Mouse (Mus musculus) bone marrow macrophage, adult 2 months (primary cell): ENCODE results near the gene Ccdc38. TPM values are rescaled to one million over a fixed set of nuclear protein-coding genes. Genes with fewer than 3 reads are reported as not detected.

Experiments used
- H3K27ac ChIP-seq: 2 replicates; pipeline ENCODE4 v1.5.1; 2012; ENCODE audit warnings: low read depth, low read length; ENCODE audit not compliant: insufficient read depth
- H3K4me1 ChIP-seq: 2 replicates; pipeline ENCODE4 v1.6.1; 2012; ENCODE audit warnings: low read length; ENCODE audit not compliant: control insufficient read depth, insufficient read depth
- H3K4me3 ChIP-seq: 2 replicates; pipeline ENCODE4 v1.5.1; 2012; ENCODE audit warnings: mild to moderate bottlenecking, low read length, moderate library complexity; ENCODE audit not compliant: insufficient read depth
- CTCF ChIP-seq: IDR thresholded peaks from 2 replicates; pipeline ENCODE4 v1.5.1; 2012; ENCODE audit warnings: low read depth, mild to moderate bottlenecking, low read length, moderate library complexity
- POLR2A ChIP-seq: IDR thresholded peaks from 2 replicates; pipeline ENCODE4 v1.6.1; 2012; ENCODE audit warnings: mild to moderate bottlenecking, low read depth, low read length, borderline replicate concordance
- polyA plus RNA-seq: library from polyadenylated mRNA; stranded (reverse); fragments of >200 nt; gene quantifications from 2 replicates; pipeline ENCODE4 v1.2.4, GENCODE M21; 2012; ENCODE audit not compliant: missing spikeins, insufficient read depth, insufficient read length

Ccdc38 gene
- polyA plus RNA-seq, 1 experiment: not detected

GRCm38 (mm10) chr10:93624151-93624550, 83.7 kb downstream of the Ccdc38 start:
- no peak for TF ChIP-seq CTCF
- TF ChIP-seq POLR2A: no peak
- Histone ChIP-seq H3K27ac (no peak overlapping the region), H3K4me3 (no peak overlapping the region)

GRCm38 (mm10) chr10:93630310-93630709, 89.9 kb downstream of the Ccdc38 start:
- TF ChIP-seq POLR2A: no peak
- no peak for TF ChIP-seq CTCF
- Histone ChIP-seq H3K4me1 (no peaks in the 10 kb centered on the region), H3K27ac (no peak overlapping the region), H3K4me3 (no peak overlapping the region)

More at GRCm38 (mm10) chr10:93624151-93624550, 83.7 kb downstream of the Ccdc38 start:
- no peaks in the 10 kb centered on the region for H3K4me1 ChIP-seq

DNA sequence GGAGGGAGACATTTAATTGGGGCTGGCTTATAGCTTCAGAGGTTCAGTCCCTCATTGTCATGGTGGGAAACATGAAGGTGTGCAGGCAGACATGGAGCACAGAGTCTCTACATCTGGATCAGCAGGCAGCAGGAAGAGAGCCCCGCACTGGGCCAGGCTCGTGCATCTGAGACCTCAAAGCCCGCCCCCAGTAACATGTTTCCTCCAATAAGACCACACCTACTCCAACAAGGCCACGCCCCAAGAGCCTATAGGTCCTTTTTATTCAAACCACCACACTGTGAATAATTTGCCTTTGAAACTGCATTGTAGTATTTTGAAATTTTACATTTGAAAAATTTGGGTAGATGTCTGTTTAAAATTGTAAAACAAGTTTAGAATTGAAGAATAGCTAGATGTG, 91.7 kb downstream of the Ccdc38 start:
- no peaks in the 10 kb centered on the region for H3K4me1 ChIP-seq
- TF ChIP-seq CTCF: no peak
- TF ChIP-seq POLR2A: no peak
- no peak overlapping the region for H3K27ac ChIP-seq
- no peak overlapping the region for H3K4me3 ChIP-seq

DNA sequence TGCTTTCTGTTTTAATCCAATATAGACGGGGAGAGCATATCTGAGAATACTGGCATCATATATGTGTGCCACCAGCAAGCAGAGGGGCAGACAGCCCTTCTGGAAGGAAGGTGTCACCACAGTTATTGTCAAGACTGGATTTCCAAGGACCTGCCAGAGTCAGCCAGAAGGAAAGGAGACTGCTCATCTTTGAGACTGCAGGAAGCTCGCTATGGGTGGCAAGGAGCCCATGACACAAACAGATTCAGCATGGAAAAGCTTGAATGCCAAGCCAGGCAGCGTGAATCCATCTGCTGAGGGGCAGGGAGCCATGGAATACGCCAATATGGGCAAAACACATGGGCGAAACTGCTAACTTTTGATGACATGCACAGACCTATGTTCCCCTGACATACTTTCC, 93.1 kb downstream of the Ccdc38 start:
- Histone ChIP-seq H3K27ac (no peak overlapping the region), H3K4me1 (no peaks in the 10 kb centered on the region), H3K4me3 (no peak overlapping the region)
- TF ChIP-seq CTCF (no peak), POLR2A (no peak)

Other genes with a start within 250 kb of the Ccdc38 start
- 57.2 and 65.1 TPM in 2 replicates for gene Elk3, start 229.5 kb upstream of the Ccdc38 start, polyA plus RNA-seq
- gene Lta4h, start 87.2 kb upstream of the Ccdc38 start, polyA plus RNA-seq: 81.4 and 93.4 TPM in 2 replicates
- gene Hal, start 51.9 kb upstream of the Ccdc38 start, polyA plus RNA-seq: 1.1 and 1.7 TPM in 2 replicates
- not detected in 2 replicates for gene Amdhd1, start 599 bp upstream of the Ccdc38 start, polyA plus RNA-seq
- 14.2 and 21.9 TPM in 2 replicates for gene Snrpf, start 49.1 kb downstream of the Ccdc38 start, polyA plus RNA-seq
- gene Ntn4, start 100.0 kb downstream of the Ccdc38 start, polyA plus RNA-seq: 0.20 TPM in 1 of 2 replicates, not detected in the other